Mouse (Mus musculus) limb, embryonic 13.5 days (tissue): ENCODE measurements around the gene Comt. TPM values are rescaled to one million over a fixed set of nuclear protein-coding genes. Genes with fewer than 3 reads are reported as not detected.

ENCODE experiments used
- ATAC-seq: fragments of 200-750 bp; cut with Nextera tagmentation; 2 replicates; pipeline ENCODE4 v1.8.0; 2017; ENCODE audit warnings: low read depth, moderate number of reproducible peaks, moderate TSS enrichment; ENCODE audit not compliant: low FRiP score
- H3K27ac ChIP-seq: fragments of 300-500 bp; sonication (generic); 2 replicates; pipeline ENCODE4 v1.5.1; 2015; ENCODE audit warnings: inconsistent platforms, mild to moderate bottlenecking, moderate library complexity
- H3K27me3 ChIP-seq: fragments of 300-500 bp; sonication (generic); 2 replicates; pipeline ENCODE4 v1.6.1; 2015; ENCODE audit warnings: mild to moderate bottlenecking, inconsistent platforms
- H3K36me3 ChIP-seq: fragments of 300-500 bp; sonication (generic); 2 replicates; pipeline ENCODE4 v1.6.1; 2015; ENCODE audit warnings: inconsistent platforms, mild to moderate bottlenecking, moderate library complexity
- H3K4me1 ChIP-seq: fragments of 300-500 bp; sonication (generic); 2 replicates; pipeline ENCODE4 v1.6.1; 2015; ENCODE audit warnings: inconsistent platforms
- H3K4me2 ChIP-seq: fragments of 300-500 bp; sonication (generic); replicated peaks from 2 replicates; pipeline ENCODE4 v1.6.1; 2015; ENCODE audit warnings: inconsistent platforms, mild to moderate bottlenecking, moderate library complexity
- H3K4me3 ChIP-seq: fragments of 300-500 bp; sonication (generic); 2 replicates; pipeline ENCODE4 v1.5.1; 2015; ENCODE audit warnings: moderate library complexity, mild to moderate bottlenecking, inconsistent platforms
- H3K9ac ChIP-seq: fragments of 300-500 bp; sonication (generic); 2 replicates; pipeline ENCODE4 v1.6.1; 2015; ENCODE audit warnings: mild to moderate bottlenecking, inconsistent platforms
- H3K9me3 ChIP-seq: fragments of 300-500 bp; sonication (generic); 2 replicates; pipeline ENCODE4 v1.6.1; 2016; ENCODE audit warnings: inconsistent platforms
- WGBS: fragments of 180-500 bp; shearing (Covaris S2); methylation state at CpG from one replicate; pipeline ENCODE4 v1.1.7; 2015; 5-methylcytosine and 5-hydroxymethylcytosine counted together
- polyA plus RNA-seq: library from polyadenylated mRNA; unstranded; fragments of >200 nt; fragmentation: Nextera tagmentation; extraction: Ambion mirVana; gene quantifications from 2 replicates; pipeline ENCODE4 v1.2.1, GENCODE M21; 2015

Gene Comt
- polyA plus RNA-seq, 1 experiment from 2014 or later, result 87.4 TPM

DNA sequence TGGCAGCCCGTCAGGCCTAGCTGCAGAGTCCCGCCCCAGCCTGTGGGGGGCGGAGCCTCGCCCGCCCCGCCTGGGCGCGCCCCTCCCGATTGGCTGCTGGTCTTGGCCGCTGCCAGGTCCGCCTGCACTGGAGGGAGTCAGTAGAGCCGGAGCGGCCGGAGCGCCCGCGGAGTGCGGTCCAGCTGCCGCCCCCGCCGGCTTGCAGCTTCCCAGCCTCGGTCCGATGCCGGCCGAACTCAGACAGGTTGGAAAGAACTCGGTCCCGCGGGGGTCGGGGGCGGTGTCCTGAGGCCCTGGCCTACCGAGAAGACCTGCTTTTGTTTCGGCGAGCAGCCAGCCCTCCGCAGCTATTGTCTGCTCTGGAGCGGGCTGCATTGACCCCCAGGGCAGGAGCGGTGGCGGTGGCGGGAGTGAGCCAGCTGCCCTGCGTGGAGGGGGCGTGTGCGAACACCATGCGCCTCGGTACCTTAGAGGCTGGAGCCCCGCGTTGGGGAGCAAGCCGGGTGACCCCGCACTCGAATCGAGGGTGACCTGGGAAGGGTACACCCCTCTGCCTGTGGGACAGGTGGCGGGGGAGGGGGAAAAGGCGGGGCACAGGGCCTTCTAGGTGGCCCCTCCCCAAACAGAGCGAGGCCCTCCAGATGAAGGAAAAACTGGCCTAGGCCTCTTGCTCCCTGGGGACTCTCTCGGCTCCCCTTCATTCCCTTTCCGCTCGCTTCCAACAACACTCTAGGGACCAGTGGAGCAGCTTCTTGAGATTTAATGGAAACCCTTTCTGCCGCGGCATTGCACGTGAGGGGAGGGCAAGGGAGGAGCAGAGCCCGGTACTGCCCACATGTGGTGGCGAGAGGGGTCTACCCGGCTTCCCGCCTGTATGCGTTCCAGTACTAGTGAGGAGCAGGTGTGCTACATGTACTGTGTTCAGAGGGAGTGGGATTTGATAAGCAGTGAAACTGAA lies 33.9 kb downstream of the Comt start:
- Histone ChIP-seq H3K4me3 (peak overlapping the region; percentile 82), H3K9me3 (no peaks in the 10 kb centered on the region), H3K27me3 (no peaks in the 10 kb centered on the region), H3K27ac (peak overlapping the region; percentile 75; the same call in 1 of the 2 replicates), H3K9ac (peak overlapping the region; percentile 84), H3K4me1 (peaks cover 51% of the 10 kb centered on the region), H3K4me2 (peak overlapping the region; percentile 99), H3K36me3 (peaks cover 12% of the 10 kb centered on the region)
- peak; percentile 87 for ATAC-seq
- under 1% methylated on average over 53 of the region's 63 CpGs for WGBS

GRCm38 (mm10) chr16:18391728-18392127 lies 34.9 kb downstream of the Comt start:
- H3K4me3 ChIP-seq, result no peak overlapping the region
- no peaks in the 10 kb centered on the region for H3K27me3 ChIP-seq
- H3K9me3 ChIP-seq, result no peaks in the 10 kb centered on the region
- H3K27ac ChIP-seq, result no peak overlapping the region
- H3K4me2 ChIP-seq, result no peak overlapping the region
- WGBS, result 91% methylated on average over 3 of the region's 3 CpGs
- no peak overlapping the region for H3K9ac ChIP-seq
- peaks cover 51% of the 10 kb centered on the region for H3K4me1 ChIP-seq
- H3K36me3 ChIP-seq, result peaks cover 2% of the 10 kb centered on the region
- ATAC-seq, result no peak

- H3K36me3 ChIP-seq, result no peaks in the 10 kb centered on the region
- peaks cover 47% of the 10 kb centered on the region for H3K4me1 ChIP-seq
- no peak overlapping the region for H3K9ac ChIP-seq
- no peak overlapping the region for H3K27ac ChIP-seq
- H3K4me3 ChIP-seq, result no peak overlapping the region
- 96% methylated on average over 3 of the region's 3 CpGs for WGBS
- no peak overlapping the region for H3K4me2 ChIP-seq
- no peak for ATAC-seq
- no peaks in the 10 kb centered on the region for H3K9me3 ChIP-seq
- no peaks in the 10 kb centered on the region for H3K27me3 ChIP-seq
Observed at GRCm38 (mm10) chr16:18391127-18391526, 35.5 kb downstream of the Comt start.

DNA sequence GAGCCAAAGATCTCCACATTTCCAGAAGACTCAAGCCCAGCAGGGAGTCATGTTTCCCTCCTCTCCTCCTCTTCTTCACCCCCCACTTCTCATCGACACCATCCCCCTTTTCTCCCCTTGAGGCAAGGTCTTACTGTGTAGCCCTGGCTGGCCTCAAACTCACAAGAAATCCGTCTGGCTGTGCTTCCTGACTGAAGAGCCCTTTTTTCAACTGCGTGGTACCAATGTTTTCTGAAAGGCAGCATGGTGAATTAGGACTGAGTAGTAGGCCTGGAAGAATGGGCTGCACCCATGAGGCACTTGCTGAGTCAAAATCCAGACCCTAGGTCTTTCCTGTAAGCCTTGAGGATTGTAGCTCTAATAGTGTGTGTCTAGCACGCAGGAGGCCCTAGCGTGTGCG lies 36.3 kb downstream of the Comt start:
- Histone ChIP-seq H3K36me3 (no peaks in the 10 kb centered on the region), H3K9ac (no peak overlapping the region), H3K27ac (no peak overlapping the region), H3K4me3 (no peak overlapping the region), H3K27me3 (no peaks in the 10 kb centered on the region), H3K9me3 (no peaks in the 10 kb centered on the region), H3K4me2 (no peak overlapping the region), H3K4me1 (peaks cover 40% of the 10 kb centered on the region)
- ATAC-seq, result no peak
- WGBS, result 67% methylated on average over 6 of the region's 6 CpGs

DNA sequence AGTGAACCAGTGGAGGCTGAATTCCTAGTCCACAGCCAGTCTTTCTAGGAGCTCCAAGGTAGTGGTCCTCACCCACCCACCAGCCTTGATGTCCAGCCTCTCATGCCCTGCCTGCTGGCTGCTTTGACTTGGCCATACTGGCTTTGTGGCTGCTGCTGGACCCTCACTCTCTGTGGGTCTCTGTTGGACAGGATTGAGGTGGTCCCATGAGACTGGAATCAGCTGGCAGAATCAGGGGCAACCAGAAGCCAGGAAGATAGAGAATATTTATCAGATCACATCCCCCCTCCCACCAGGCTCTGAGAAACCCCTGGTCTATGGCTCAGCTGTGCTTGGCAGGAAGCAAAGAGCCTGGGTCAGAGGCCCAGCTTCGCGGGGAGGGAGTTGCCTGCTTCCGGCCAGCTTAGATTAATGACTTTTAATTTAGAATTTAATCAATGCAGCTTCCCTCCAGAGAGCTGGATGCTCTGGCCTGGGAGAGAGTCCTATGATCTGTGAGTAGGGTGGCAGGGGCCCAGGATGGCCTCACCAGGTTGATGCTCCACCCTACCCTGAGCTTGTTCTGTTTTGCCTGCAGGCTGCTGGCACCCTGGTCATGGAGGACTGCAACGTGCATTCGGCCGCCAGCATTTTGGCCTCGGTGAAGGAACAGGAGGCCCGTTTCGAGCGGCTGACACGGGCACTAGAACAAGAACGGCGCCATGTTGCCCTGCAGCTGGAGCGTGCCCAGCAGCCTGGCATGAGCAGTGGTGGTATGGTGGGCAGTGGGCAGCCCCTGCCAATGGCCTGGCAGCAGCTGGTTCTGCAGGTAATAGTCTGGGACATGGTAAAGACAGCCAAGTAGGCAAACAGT lies 37.8 kb downstream of the Comt start:
- no peaks in the 10 kb centered on the region for H3K36me3 ChIP-seq
- no peaks in the 10 kb centered on the region for H3K27me3 ChIP-seq
- no peaks in the 10 kb centered on the region for H3K9me3 ChIP-seq
- WGBS, result 78% methylated on average over 14 of the region's 14 CpGs
- H3K4me2 ChIP-seq, result no peak overlapping the region
- no peak overlapping the region for H3K27ac ChIP-seq
- H3K4me3 ChIP-seq, result no peak overlapping the region
- peaks cover 24% of the 10 kb centered on the region for H3K4me1 ChIP-seq
- H3K9ac ChIP-seq, result no peak overlapping the region
- ATAC-seq, result no peak

DNA sequence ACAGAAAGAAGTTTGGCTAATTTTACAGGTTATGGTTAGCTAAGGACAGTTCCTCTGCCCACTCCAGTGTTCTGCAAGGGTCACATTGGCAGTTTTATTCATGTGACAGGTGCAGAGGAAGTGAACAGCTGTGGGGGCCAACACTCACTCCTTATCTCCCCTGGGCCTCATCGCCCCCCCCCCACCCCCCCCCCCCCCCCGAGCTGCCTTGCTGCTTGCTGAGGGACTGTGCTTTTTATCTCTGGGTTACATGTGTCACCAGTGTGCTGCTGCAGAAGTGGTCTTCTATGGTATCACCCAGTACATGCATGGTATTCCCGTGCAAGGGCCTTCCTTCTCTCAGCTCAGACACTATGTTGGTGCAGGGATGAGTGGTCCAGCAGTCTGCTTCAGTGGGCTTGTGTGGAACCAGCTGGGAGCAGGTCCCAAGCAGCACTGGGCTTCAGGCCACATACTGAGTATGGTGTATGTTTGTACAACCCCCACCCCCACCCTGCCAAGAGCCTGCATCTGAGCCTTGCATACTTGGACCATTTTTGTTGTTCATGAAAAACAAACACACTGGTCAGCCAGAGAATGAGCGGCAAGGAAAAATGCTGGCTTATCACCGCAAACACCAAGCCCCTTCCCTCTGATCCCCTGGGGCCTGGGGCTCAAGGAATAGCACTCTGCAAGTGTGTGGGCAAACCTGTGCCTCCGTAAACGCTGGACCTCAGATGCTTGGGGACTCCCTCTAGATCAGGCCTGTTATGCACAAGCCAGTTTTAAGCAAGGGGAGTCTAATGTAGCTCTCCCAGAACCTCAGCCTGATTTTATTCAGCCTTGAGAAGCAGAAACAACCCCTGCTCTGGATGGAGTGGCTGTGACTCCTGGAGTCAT lies 38.7 kb downstream of the Comt start:
- no peak for ATAC-seq
- H3K27me3 ChIP-seq, result no peaks in the 10 kb centered on the region
- H3K9me3 ChIP-seq, result no peaks in the 10 kb centered on the region
- H3K4me1 ChIP-seq, result peaks cover 15% of the 10 kb centered on the region; the same call in 1 of the 2 replicates
- H3K36me3 ChIP-seq, result no peaks in the 10 kb centered on the region
- no peak overlapping the region for H3K27ac ChIP-seq
- no peak overlapping the region for H3K4me3 ChIP-seq
- no peak overlapping the region for H3K4me2 ChIP-seq
- H3K9ac ChIP-seq, result no peak overlapping the region
- 55% methylated on average over 5 of the region's 7 CpGs for WGBS

DNA sequence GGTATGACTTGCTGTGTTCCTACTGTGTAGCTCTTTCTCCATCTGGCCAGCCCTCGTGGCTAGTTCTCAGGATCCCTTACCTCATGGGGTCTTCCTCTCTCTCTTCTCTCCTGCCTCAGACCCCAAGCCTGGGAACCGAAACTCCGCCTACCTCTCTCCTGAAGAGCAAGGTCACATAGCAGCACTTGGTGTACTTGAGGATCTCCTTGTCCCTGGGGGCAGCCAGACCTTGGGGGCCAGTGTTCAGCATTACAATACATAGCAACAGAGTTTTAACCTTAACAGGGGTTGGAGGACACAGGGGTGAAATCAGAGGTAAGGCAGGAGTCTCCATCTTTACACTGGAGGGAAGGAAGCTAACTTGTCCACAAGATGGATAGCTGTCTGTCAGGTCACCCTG lies 39.7 kb downstream of the Comt start:
- H3K27ac ChIP-seq, result no peak overlapping the region
- H3K4me2 ChIP-seq, result no peak overlapping the region
- WGBS, result 57% methylated on average over 3 of the region's 3 CpGs
- H3K36me3 ChIP-seq, result no peaks in the 10 kb centered on the region
- H3K9me3 ChIP-seq, result no peaks in the 10 kb centered on the region
- peaks cover 15% of the 10 kb centered on the region; the same call in 1 of the 2 replicates for H3K4me1 ChIP-seq
- no peak overlapping the region for H3K9ac ChIP-seq
- H3K27me3 ChIP-seq, result no peaks in the 10 kb centered on the region
- no peak overlapping the region for H3K4me3 ChIP-seq
- no peak for ATAC-seq

- H3K27me3 ChIP-seq, result no peaks in the 10 kb centered on the region
- H3K4me1 ChIP-seq, result peaks cover 20% of the 10 kb centered on the region; the same call in 1 of the 2 replicates
- no peaks in the 10 kb centered on the region for H3K9me3 ChIP-seq
- WGBS, result 80% methylated on average over 7 of the region's 7 CpGs
- no peak for ATAC-seq
- no peak overlapping the region for H3K4me3 ChIP-seq
- H3K27ac ChIP-seq, result no peak overlapping the region
- no peak overlapping the region for H3K9ac ChIP-seq
- H3K36me3 ChIP-seq, result no peaks in the 10 kb centered on the region
- no peak overlapping the region for H3K4me2 ChIP-seq
Observed at GRCm38 (mm10) chr16:18386451-18386850, 40.2 kb downstream of the Comt start.

DNA sequence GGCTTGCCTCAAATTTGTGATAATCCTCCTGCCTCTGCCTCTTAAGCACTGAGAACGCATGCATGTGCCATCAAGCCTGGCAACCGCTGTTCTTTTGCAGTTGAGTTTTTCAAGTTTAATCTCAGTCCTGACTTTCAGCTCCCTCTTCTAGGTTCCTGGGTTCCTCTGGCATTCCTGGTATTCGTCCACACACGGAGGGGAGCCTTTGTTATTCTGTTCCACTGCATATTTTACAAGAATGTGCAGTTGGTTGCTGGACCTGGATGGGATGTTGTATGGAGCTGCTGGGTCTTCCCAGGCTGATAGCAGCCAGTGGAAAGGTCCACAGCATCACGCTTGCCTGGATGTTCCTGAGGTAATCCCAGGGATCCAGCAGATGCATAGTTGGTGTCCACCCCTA lies 41.2 kb downstream of the Comt start:
- 76% methylated on average over 5 of the region's 5 CpGs for WGBS
- H3K9ac ChIP-seq, result no peak overlapping the region
- H3K4me2 ChIP-seq, result no peak overlapping the region
- H3K9me3 ChIP-seq, result no peaks in the 10 kb centered on the region
- no peak for ATAC-seq
- no peak overlapping the region for H3K4me3 ChIP-seq
- H3K27me3 ChIP-seq, result no peaks in the 10 kb centered on the region
- H3K27ac ChIP-seq, result no peak overlapping the region
- H3K36me3 ChIP-seq, result no peaks in the 10 kb centered on the region
- H3K4me1 ChIP-seq, result peaks cover 30% of the 10 kb centered on the region

GRCm38 (mm10) chr16:18384659-18385058 lies 42.0 kb downstream of the Comt start:
- Histone ChIP-seq H3K27me3 (no peaks in the 10 kb centered on the region), H3K36me3 (no peaks in the 10 kb centered on the region), H3K9ac (no peak overlapping the region), H3K4me3 (no peak overlapping the region), H3K27ac (no peak overlapping the region), H3K4me1 (peaks cover 38% of the 10 kb centered on the region), H3K4me2 (no peak overlapping the region), H3K9me3 (no peaks in the 10 kb centered on the region)
- ATAC-seq, result no peak
- WGBS, result 81% methylated on average over 8 of the region's 8 CpGs

GRCm38 (mm10) chr16:18384211-18384610 lies 42.4 kb downstream of the Comt start:
- Histone ChIP-seq H3K4me1 (peaks cover 42% of the 10 kb centered on the region), H3K27me3 (no peaks in the 10 kb centered on the region), H3K9me3 (no peaks in the 10 kb centered on the region), H3K27ac (no peak overlapping the region), H3K36me3 (no peaks in the 10 kb centered on the region), H3K4me2 (no peak overlapping the region), H3K4me3 (no peak overlapping the region), H3K9ac (no peak overlapping the region)
- no peak for ATAC-seq
- 81% methylated on average over 7 of the region's 7 CpGs for WGBS
